Mouse (Mus musculus): ENCODE measurements around the gene Sdhc. TPM values are rescaled to one million over a fixed set of nuclear protein-coding genes. Genes with fewer than 3 reads are reported as not detected.

The Sdhc gene
- polyA plus RNA-seq, 1 experiment from 2014 or later, result 288 TPM

DNA sequence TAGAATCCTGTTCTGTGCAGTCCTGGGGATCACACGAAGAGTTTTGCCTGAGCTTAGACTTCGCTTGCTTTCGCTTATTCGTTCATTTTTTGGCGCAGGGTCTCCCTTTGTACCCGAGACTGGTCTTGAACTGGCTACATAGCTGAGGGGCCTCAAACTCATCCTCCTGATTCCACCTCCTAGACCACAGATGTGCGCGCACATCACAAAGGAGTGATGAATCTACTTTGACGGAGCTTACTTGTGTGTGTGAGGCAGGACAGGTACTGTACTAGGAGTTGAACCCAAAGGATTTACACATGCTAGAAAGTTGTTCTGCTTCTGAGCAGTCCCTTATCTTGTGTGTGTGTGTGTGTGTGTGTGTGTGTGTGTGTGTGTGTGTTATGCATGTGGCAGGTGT, 40.4 kb upstream of the Sdhc start:
- Histone ChIP-seq H3K27ac (replicated peaks; ENCODE audit: low read depth, low read length) (no peak overlapping the region), H3K36me3 (ENCODE audit: control insufficient read depth, insufficient read depth, low read length) (no peaks in the 10 kb centered on the region), H3K27me3 (ENCODE audit: control insufficient read depth, insufficient read depth, low read length) (peaks cover 31% of the 10 kb centered on the region), H3K4me2 (ENCODE audit: low read depth, severe bottlenecking) (no peak overlapping the region), H3K4me3 (ENCODE audit: low read depth, low read length) (no peak overlapping the region), H3K9me3 (ENCODE audit: control insufficient read depth, low read length) (no peaks in the 10 kb centered on the region), H3K9ac (ENCODE audit: low read length) (no peak overlapping the region), H3K4me1 (ENCODE audit: control insufficient read depth, insufficient read depth, low read length) (peaks cover 24% of the 10 kb centered on the region)
- WGBS, result 91% methylated on average over 9 of the region's 9 CpGs
- DNase-seq (ENCODE audit: low spot score) (no peak), ATAC-seq (ENCODE audit: insufficient number of reproducible peaks, low FRiP score, low TSS enrichment, low read depth) (no peak)

DNA sequence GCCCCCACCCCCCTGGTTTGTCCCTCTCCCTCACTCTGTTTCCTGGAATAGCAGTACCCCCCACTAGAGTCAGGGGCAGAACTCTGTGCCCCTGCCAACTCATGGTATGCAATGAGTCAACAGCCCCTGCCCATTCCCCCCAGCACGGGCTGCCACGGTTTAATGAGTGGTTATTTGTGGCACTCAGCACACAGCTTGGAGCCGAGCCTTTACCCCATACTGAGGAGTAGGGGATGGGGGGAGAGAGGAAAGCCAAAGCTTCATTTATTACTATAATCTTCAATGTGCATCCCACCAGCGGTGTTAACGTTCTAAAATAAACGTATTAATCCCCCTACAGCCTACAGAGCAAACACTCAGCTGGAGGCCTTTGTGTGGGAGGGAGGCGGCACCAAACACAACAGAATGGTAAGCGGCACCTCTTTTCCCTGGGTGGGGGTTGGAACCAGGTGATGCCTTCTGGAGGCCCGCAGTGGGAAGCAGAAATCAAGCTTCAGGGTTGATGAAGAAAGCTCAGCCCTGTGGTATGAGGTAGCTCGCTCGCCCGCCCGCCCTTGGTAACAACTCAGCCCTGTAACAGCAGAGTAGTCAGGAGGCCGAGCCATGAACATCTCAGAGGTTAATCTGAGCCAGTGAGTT, 39.2 kb upstream of the Sdhc start:
- 42% methylated on average over 14 of the region's 14 CpGs for WGBS
- no peak overlapping the region for H3K9ac ChIP-seq (ENCODE audit: low read length)
- H3K27ac ChIP-seq (replicated peaks; ENCODE audit: low read depth, low read length), result no peak overlapping the region
- H3K36me3 ChIP-seq (ENCODE audit: control insufficient read depth, insufficient read depth, low read length), result no peaks in the 10 kb centered on the region
- no peak overlapping the region for H3K4me3 ChIP-seq (ENCODE audit: low read depth, low read length)
- H3K4me1 ChIP-seq (ENCODE audit: control insufficient read depth, insufficient read depth, low read length), result peaks cover 21% of the 10 kb centered on the region
- ATAC-seq (ENCODE audit: insufficient number of reproducible peaks, low FRiP score, low TSS enrichment, low read depth), result no peak
- no peak overlapping the region for H3K4me2 ChIP-seq (ENCODE audit: low read depth, severe bottlenecking)
- peaks cover 18% of the 10 kb centered on the region for H3K27me3 ChIP-seq (ENCODE audit: control insufficient read depth, insufficient read depth, low read length)
- H3K9me3 ChIP-seq (ENCODE audit: control insufficient read depth, low read length), result no peaks in the 10 kb centered on the region
- DNase-seq (ENCODE audit: low spot score), result no peak

- peaks cover 13% of the 10 kb centered on the region for H3K27me3 ChIP-seq (ENCODE audit: control insufficient read depth, insufficient read depth, low read length)
- ATAC-seq (ENCODE audit: insufficient number of reproducible peaks, low FRiP score, low TSS enrichment, low read depth) (no peak), DNase-seq (ENCODE audit: low spot score) (no peak)
- H3K4me3 ChIP-seq (ENCODE audit: low read depth, low read length), result no peak overlapping the region
- no peaks in the 10 kb centered on the region for H3K36me3 ChIP-seq (ENCODE audit: control insufficient read depth, insufficient read depth, low read length)
- no peak overlapping the region for H3K27ac ChIP-seq (replicated peaks; ENCODE audit: low read depth, low read length)
- H3K9ac ChIP-seq (ENCODE audit: low read length), result no peak overlapping the region
- no peak overlapping the region for H3K4me2 ChIP-seq (ENCODE audit: low read depth, severe bottlenecking)
- 32% methylated on average over 8 of the region's 8 CpGs for WGBS
- H3K9me3 ChIP-seq (ENCODE audit: control insufficient read depth, low read length), result no peaks in the 10 kb centered on the region
- peaks cover 21% of the 10 kb centered on the region for H3K4me1 ChIP-seq (ENCODE audit: control insufficient read depth, insufficient read depth, low read length)
Observed at GRCm38 (mm10) chr1:171189046-171189445, 38.6 kb upstream of the Sdhc start.

- H3K27me3 ChIP-seq (ENCODE audit: control insufficient read depth, insufficient read depth, low read length), result peaks cover 5% of the 10 kb centered on the region
- WGBS, result 65% methylated on average over 13 of the region's 13 CpGs
- H3K4me3 ChIP-seq (ENCODE audit: low read depth, low read length), result no peak overlapping the region
- no peak overlapping the region for H3K4me2 ChIP-seq (ENCODE audit: low read depth, severe bottlenecking)
- H3K9ac ChIP-seq (ENCODE audit: low read length), result no peak overlapping the region
- H3K27ac ChIP-seq (replicated peaks; ENCODE audit: low read depth, low read length), result no peak overlapping the region
- ATAC-seq (ENCODE audit: insufficient number of reproducible peaks, low FRiP score, low TSS enrichment, low read depth) (no peak), DNase-seq (ENCODE audit: low spot score) (no peak)
- H3K4me1 ChIP-seq (ENCODE audit: control insufficient read depth, insufficient read depth, low read length), result peaks cover 13% of the 10 kb centered on the region
- H3K36me3 ChIP-seq (ENCODE audit: control insufficient read depth, insufficient read depth, low read length), result no peaks in the 10 kb centered on the region
- no peaks in the 10 kb centered on the region for H3K9me3 ChIP-seq (ENCODE audit: control insufficient read depth, low read length)
Observed at GRCm38 (mm10) chr1:171187851-171188700, 37.7 kb upstream of the Sdhc start.

- Histone ChIP-seq H3K9me3 (ENCODE audit: control insufficient read depth, low read length) (no peaks in the 10 kb centered on the region), H3K4me1 (ENCODE audit: control insufficient read depth, insufficient read depth, low read length) (peaks cover 9% of the 10 kb centered on the region; the same call in 1 of the 2 replicates), H3K27ac (replicated peaks; ENCODE audit: low read depth, low read length) (no peak overlapping the region), H3K4me2 (ENCODE audit: low read depth, severe bottlenecking) (no peak overlapping the region), H3K27me3 (ENCODE audit: control insufficient read depth, insufficient read depth, low read length) (no peaks in the 10 kb centered on the region), H3K36me3 (ENCODE audit: control insufficient read depth, insufficient read depth, low read length) (no peaks in the 10 kb centered on the region), H3K9ac (ENCODE audit: low read length) (no peak overlapping the region), H3K4me3 (ENCODE audit: low read depth, low read length) (no peak overlapping the region)
- ATAC-seq (ENCODE audit: insufficient number of reproducible peaks, low FRiP score, low TSS enrichment, low read depth) (no peak), DNase-seq (ENCODE audit: low spot score) (no peak)
- WGBS, result 51% methylated on average over 8 of the region's 8 CpGs
Observed at GRCm38 (mm10) chr1:171185655-171186054, 35.3 kb upstream of the Sdhc start.

DNA sequence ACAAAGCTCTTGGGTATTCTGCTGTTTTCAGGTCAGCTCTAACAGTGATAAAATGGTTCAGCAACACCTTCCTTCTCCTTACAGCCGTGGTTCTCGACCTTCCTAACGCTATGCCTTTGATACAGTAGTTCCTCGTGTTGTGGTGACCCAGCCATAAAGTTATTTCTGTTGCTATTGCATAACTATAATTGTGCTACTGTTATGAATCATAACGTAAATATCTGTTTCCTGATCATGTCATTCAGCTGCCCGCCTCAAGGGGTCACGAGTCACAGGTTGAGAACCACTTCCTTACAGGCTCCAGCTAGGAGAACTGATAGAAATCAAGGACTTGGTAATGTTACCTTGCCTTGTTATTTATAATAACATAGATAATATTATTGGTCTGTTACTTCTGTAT, 33.9 kb upstream of the Sdhc start:
- H3K27ac ChIP-seq (replicated peaks; ENCODE audit: low read depth, low read length), result no peak overlapping the region
- 90% methylated on average over 7 of the region's 7 CpGs for WGBS
- no peak for ATAC-seq (ENCODE audit: insufficient number of reproducible peaks, low FRiP score, low TSS enrichment, low read depth)
- H3K4me3 ChIP-seq (ENCODE audit: low read depth, low read length), result no peak overlapping the region
- H3K4me1 ChIP-seq (ENCODE audit: control insufficient read depth, insufficient read depth, low read length), result peaks cover 8% of the 10 kb centered on the region; the same call in 1 of the 2 replicates
- H3K27me3 ChIP-seq (ENCODE audit: control insufficient read depth, insufficient read depth, low read length), result no peaks in the 10 kb centered on the region
- no peak overlapping the region for H3K9ac ChIP-seq (ENCODE audit: low read length)
- no peak for DNase-seq (ENCODE audit: low spot score)
- H3K9me3 ChIP-seq (ENCODE audit: control insufficient read depth, low read length), result no peaks in the 10 kb centered on the region
- no peaks in the 10 kb centered on the region for H3K36me3 ChIP-seq (ENCODE audit: control insufficient read depth, insufficient read depth, low read length)
- no peak overlapping the region for H3K4me2 ChIP-seq (ENCODE audit: low read depth, severe bottlenecking)

GRCm38 (mm10) chr1:171183620-171184019, 33.2 kb upstream of the Sdhc start:
- Histone ChIP-seq H3K9ac (ENCODE audit: low read length) (no peak overlapping the region), H3K36me3 (ENCODE audit: control insufficient read depth, insufficient read depth, low read length) (no peaks in the 10 kb centered on the region), H3K27ac (replicated peaks; ENCODE audit: low read depth, low read length) (no peak overlapping the region), H3K27me3 (ENCODE audit: control insufficient read depth, insufficient read depth, low read length) (no peaks in the 10 kb centered on the region), H3K4me2 (ENCODE audit: low read depth, severe bottlenecking) (no peak overlapping the region), H3K4me1 (ENCODE audit: control insufficient read depth, insufficient read depth, low read length) (0 out of 2 replicates have a peak, but pooled peaks cover 2% of the 10 kb centered on the region), H3K4me3 (ENCODE audit: low read depth, low read length) (no peak overlapping the region), H3K9me3 (ENCODE audit: control insufficient read depth, low read length) (no peaks in the 10 kb centered on the region)
- ATAC-seq (ENCODE audit: insufficient number of reproducible peaks, low FRiP score, low TSS enrichment, low read depth) (no peak), DNase-seq (ENCODE audit: low spot score) (no peak)
- 71% methylated on average over 3 of the region's 3 CpGs for WGBS

DNA sequence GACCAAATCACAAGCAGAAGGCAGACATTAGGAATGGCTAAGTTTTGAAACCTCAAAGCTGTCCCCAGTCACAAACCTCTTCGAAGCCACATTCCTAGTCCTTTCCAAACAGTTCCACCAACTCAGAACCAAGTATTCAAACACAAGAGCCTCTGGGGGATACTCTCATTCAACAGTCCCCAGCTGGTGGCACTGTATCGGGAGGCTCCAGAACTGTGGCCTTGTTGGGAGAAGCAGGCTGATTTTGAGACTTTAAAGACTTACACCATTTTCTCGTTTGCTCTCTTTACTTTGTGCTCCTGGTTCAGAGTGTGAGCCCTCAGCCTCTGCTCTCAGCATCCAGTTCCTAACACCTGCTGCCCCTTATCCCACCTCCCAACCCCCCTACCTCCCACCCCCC, 32.6 kb upstream of the Sdhc start:
- H3K9me3 ChIP-seq (ENCODE audit: control insufficient read depth, low read length), result no peaks in the 10 kb centered on the region

More for the DNA sequence above, 32.6 kb upstream of the Sdhc start:
- WGBS, result 81% methylated on average over 3 of the region's 3 CpGs
- DNase-seq (ENCODE audit: low spot score), result no peak
- Histone ChIP-seq H3K36me3 (ENCODE audit: control insufficient read depth, insufficient read depth, low read length) (no peaks in the 10 kb centered on the region), H3K4me1 (ENCODE audit: control insufficient read depth, insufficient read depth, low read length) (no peaks in the 10 kb centered on the region), H3K4me3 (ENCODE audit: low read depth, low read length) (no peak overlapping the region), H3K4me2 (ENCODE audit: low read depth, severe bottlenecking) (no peak overlapping the region), H3K27ac (replicated peaks; ENCODE audit: low read depth, low read length) (no peak overlapping the region), H3K27me3 (ENCODE audit: control insufficient read depth, insufficient read depth, low read length) (no peaks in the 10 kb centered on the region), H3K9ac (ENCODE audit: low read length) (no peak overlapping the region)
- no peak for ATAC-seq (ENCODE audit: insufficient number of reproducible peaks, low FRiP score, low TSS enrichment, low read depth)

Data from limb, embryonic 11.5 days (tissue).